Mouse (Mus musculus): Measurements from ENCODE around the gene Egfr.

The Egfr gene

GRCm38 (mm10) chr11:16752007-16752348 lies at the start of gene Egfr:
Gene Egfr (plus strand): TSS chr11:16752203.
- no peak for DNase-seq (ENCODE audit: extremely low read depth, insufficient read length, low spot score)

GRCm38 (mm10) chr11:16703221-16703620 lies 48.8 kb upstream of the Egfr start:
- no peak for DNase-seq (ENCODE audit: extremely low read depth, insufficient read length, low spot score)

- DNase-seq (ENCODE audit: extremely low read depth, insufficient read length, low spot score), result peak; percentile 21
Measured at GRCm38 (mm10) chr11:16735083-16735644, 16.8 kb upstream of the Egfr start.

GRCm38 (mm10) chr11:16737323-16737722 lies 14.7 kb upstream of the Egfr start:
- DNase-seq (ENCODE audit: extremely low read depth, insufficient read length, low spot score), result no peak

GRCm38 (mm10) chr11:16738691-16739090 lies 13.3 kb upstream of the Egfr start:
- no peak for DNase-seq (ENCODE audit: extremely low read depth, insufficient read length, low spot score)

GRCm38 (mm10) chr11:16739155-16739554 lies 12.8 kb upstream of the Egfr start:
- no peak for DNase-seq (ENCODE audit: extremely low read depth, insufficient read length, low spot score)

GRCm38 (mm10) chr11:16740691-16741611 lies 11.1 kb upstream of the Egfr start:
- DNase-seq (ENCODE audit: extremely low read depth, insufficient read length, low spot score), result no peak

GRCm38 (mm10) chr11:16742251-16742650 lies 9.8 kb upstream of the Egfr start:
- no peak for DNase-seq (ENCODE audit: extremely low read depth, insufficient read length, low spot score)

GRCm38 (mm10) chr11:16742821-16743220 lies 9.2 kb upstream of the Egfr start:
- no peak for DNase-seq (ENCODE audit: extremely low read depth, insufficient read length, low spot score)

GRCm38 (mm10) chr11:16751457-16751982 lies 483 bp upstream of the Egfr start:
- DNase-seq (ENCODE audit: extremely low read depth, insufficient read length, low spot score), result no peak

GRCm38 (mm10) chr11:16752349-16753153 lies 548 bp downstream of the Egfr start:
- DNase-seq (ENCODE audit: extremely low read depth, insufficient read length, low spot score), result no peak

GRCm38 (mm10) chr11:16753154-16754040 lies 1.4 kb downstream of the Egfr start:
- no peak for DNase-seq (ENCODE audit: extremely low read depth, insufficient read length, low spot score)

- DNase-seq (ENCODE audit: extremely low read depth, insufficient read length, low spot score), result no peak
Measured at GRCm38 (mm10) chr11:16759930-16760329, 7.9 kb downstream of the Egfr start.

GRCm38 (mm10) chr11:16761184-16761583 lies 9.2 kb downstream of the Egfr start:
- no peak for DNase-seq (ENCODE audit: extremely low read depth, insufficient read length, low spot score)

GRCm38 (mm10) chr11:16766038-16766815 lies 14.2 kb downstream of the Egfr start:
- DNase-seq (ENCODE audit: extremely low read depth, insufficient read length, low spot score), result no peak

- DNase-seq (ENCODE audit: extremely low read depth, insufficient read length, low spot score), result no peak
Measured at GRCm38 (mm10) chr11:16767984-16768383, 16.0 kb downstream of the Egfr start.

GRCm38 (mm10) chr11:16769276-16769675 lies 17.3 kb downstream of the Egfr start:
- no peak for DNase-seq (ENCODE audit: extremely low read depth, insufficient read length, low spot score)

GRCm38 (mm10) chr11:16769709-16770303 lies 17.8 kb downstream of the Egfr start:
- no peak for DNase-seq (ENCODE audit: extremely low read depth, insufficient read length, low spot score)

- DNase-seq (ENCODE audit: extremely low read depth, insufficient read length, low spot score), result no peak
Measured at GRCm38 (mm10) chr11:16770966-16771365, 19.0 kb downstream of the Egfr start.
